In genomic region chr5:93115059-93115458, GRCm38 (mm10) we compare ENCODE assay signal across 21 mouse cellular contexts. TPM values are rescaled to one million over a fixed set of nuclear protein-coding genes. Genes with fewer than 3 reads are reported as not detected.
A peak's percentile ranks its signal among the peaks of the same experiment; 100 is the strongest.
DNase-seq lines count a peak whose midpoint lies in the region; ATAC-seq and TF ChIP-seq lines count a peak whose summit lies in the region.
"Had no signal": no experiment of that assay in that cellular context is flagged by ENCODE, and none has a peak within 500 bp of the region (broad histone marks: within the 10 kb centered on the region; RNA-seq: fewer than 3 reads in every experiment).

No protein-coding gene starts in this region.

- 0 out of 2 replicates have a peak overlapping the region, but pooled peaks have one; percentile 22 for H3K27ac ChIP-seq in heart, embryonic 15.5 days
- H3K27ac ChIP-seq in heart, embryonic 12.5 days (ENCODE audit: poor library complexity, severe bottlenecking) = no peak overlapping the region
- 0 out of 2 replicates have a peak overlapping the region, but pooled peaks have one; percentile 30 for H3K27ac ChIP-seq in embryonic facial prominence, embryonic 11.5 days (replicated peaks; ENCODE audit: low read depth, low read length)
- H3K27ac ChIP-seq in limb, embryonic 13.5 days = peak overlapping the region; percentile 72
- H3K27ac ChIP-seq in midbrain, postnatal 0 days (ENCODE audit: low read depth, low read length) = no peak overlapping the region

- no peak for TF ChIP-seq CTCF in midbrain, postnatal 0 days (IDR thresholded peaks at IDR 0.05)

- no peaks in the 10 kb centered on the region for H3K36me3 ChIP-seq in heart, embryonic 15.5 days
- peaks cover 8% of the 10 kb centered on the region for H3K36me3 ChIP-seq in heart, embryonic 12.5 days
- no peaks in the 10 kb centered on the region for H3K36me3 ChIP-seq in embryonic facial prominence, embryonic 11.5 days (replicated peaks; ENCODE audit: control insufficient read depth, insufficient read depth, low read depth, low read length)
- H3K36me3 ChIP-seq in limb, embryonic 13.5 days = peaks cover 31% of the 10 kb centered on the region
- 0 out of 2 replicates have a peak, but pooled peaks cover 3% of the 10 kb centered on the region for H3K36me3 ChIP-seq in midbrain, postnatal 0 days (ENCODE audit: insufficient read depth, low read length)

- ATAC-seq in heart, embryonic 15.5 days (replicated peaks; ENCODE audit: insufficient number of reproducible peaks, insufficient read depth, low FRiP score, low read depth) = no peak
- no peak for ATAC-seq in heart, embryonic 12.5 days (ENCODE audit: insufficient number of reproducible peaks, low FRiP score)
- no peak for ATAC-seq in embryonic facial prominence, embryonic 11.5 days (replicated peaks; ENCODE audit: insufficient number of reproducible peaks, low FRiP score, low TSS enrichment, low read depth)
- 0 out of 2 replicates have a peak, but pooled peaks have one; percentile 43 for ATAC-seq in limb, embryonic 13.5 days (ENCODE audit: low FRiP score, low read depth)
- ATAC-seq in midbrain, postnatal 0 days (ENCODE audit: low FRiP score) = no peak
- ATAC-seq: forebrain, postnatal 0 days; hindbrain, embryonic 16.5 days had no signal

- H3K4me1 ChIP-seq in heart, embryonic 15.5 days (replicated peaks) = peaks cover 20% of the 10 kb centered on the region
- H3K4me1 ChIP-seq in heart, embryonic 12.5 days (replicated peaks) = peaks cover 27% of the 10 kb centered on the region
- H3K4me1 ChIP-seq in embryonic facial prominence, embryonic 11.5 days (ENCODE audit: control insufficient read depth, insufficient read depth, low read length) = no peaks in the 10 kb centered on the region
- peaks cover 40% of the 10 kb centered on the region for H3K4me1 ChIP-seq in limb, embryonic 13.5 days
- no peaks in the 10 kb centered on the region; the same call in 1 of the 2 replicates for H3K4me1 ChIP-seq in midbrain, postnatal 0 days (ENCODE audit: insufficient read depth, low read length)

- peak; percentile 64 for DNase-seq in kidney, postnatal 10 days
- DNase-seq in kidney, adult 11 months = no peak
- no peak for DNase-seq in embryonic facial prominence, embryonic 11.5 days (ENCODE audit: low spot score)
- no peak for DNase-seq in yolk sac, embryonic 10.5 days (ENCODE audit: low spot score)
- DNase-seq in midbrain, postnatal 0 days (ENCODE audit: low spot score) = no peak
- DNase-seq: adrenal gland, adult 2 months; cerebellum, adult 11 months; embryo, embryonic 11 days; forebrain, postnatal 0 days; heart, postnatal 4 days; layer of hippocampus, postnatal 36 days; left cerebral cortex, postnatal 4 days; lung, postnatal 4 days; right cerebral cortex, postnatal 25 days; thymus, adult 18-20 months had no signal

- no peak overlapping the region for H3K4me3 ChIP-seq in heart, embryonic 15.5 days
- H3K4me3 ChIP-seq in heart, embryonic 12.5 days = no peak overlapping the region
- no peak overlapping the region for H3K4me3 ChIP-seq in embryonic facial prominence, embryonic 11.5 days (ENCODE audit: low read depth, low read length)
- H3K4me3 ChIP-seq in limb, embryonic 13.5 days = no peak overlapping the region
- no peak overlapping the region for H3K4me3 ChIP-seq in midbrain, postnatal 0 days (ENCODE audit: low read depth, low read length)

- H3K9me3 ChIP-seq in heart, embryonic 15.5 days (replicated peaks) = no peaks in the 10 kb centered on the region
- no peaks in the 10 kb centered on the region for H3K9me3 ChIP-seq in heart, embryonic 12.5 days (replicated peaks)
- no peaks in the 10 kb centered on the region for H3K9me3 ChIP-seq in embryonic facial prominence, embryonic 11.5 days (replicated peaks; ENCODE audit: control insufficient read depth, low read length)
- no peaks in the 10 kb centered on the region for H3K9me3 ChIP-seq in limb, embryonic 13.5 days
- no peaks in the 10 kb centered on the region for H3K9me3 ChIP-seq in midbrain, postnatal 0 days (ENCODE audit: low read length)

- WGBS in heart, embryonic 15.5 days = 80% methylated on average over 6 of the region's 6 CpGs
- WGBS in heart, embryonic 12.5 days = 87% methylated on average over 6 of the region's 6 CpGs
- 64% methylated on average over 6 of the region's 6 CpGs for WGBS in embryonic facial prominence, embryonic 11.5 days
- WGBS in limb, embryonic 13.5 days = 65% methylated on average over 6 of the region's 6 CpGs
- 88% methylated on average over 6 of the region's 6 CpGs for WGBS in midbrain, postnatal 0 days

- no peaks in the 10 kb centered on the region for H3K27me3 ChIP-seq in heart, embryonic 15.5 days
- no peaks in the 10 kb centered on the region for H3K27me3 ChIP-seq in heart, embryonic 12.5 days (replicated peaks)
- no peaks in the 10 kb centered on the region for H3K27me3 ChIP-seq in embryonic facial prominence, embryonic 11.5 days (ENCODE audit: control insufficient read depth, insufficient read depth, low read length)
- H3K27me3 ChIP-seq in limb, embryonic 13.5 days = no peaks in the 10 kb centered on the region
- H3K27me3 ChIP-seq in midbrain, postnatal 0 days (ENCODE audit: insufficient read depth, low read length) = no peaks in the 10 kb centered on the region
- H3K27me3 ChIP-seq: CH12.LX had no signal

- no peak overlapping the region for H3K9ac ChIP-seq in heart, embryonic 15.5 days
- no peak overlapping the region for H3K9ac ChIP-seq in heart, embryonic 12.5 days
- H3K9ac ChIP-seq in embryonic facial prominence, embryonic 11.5 days (replicated peaks; ENCODE audit: low read length) = no peak overlapping the region
- H3K9ac ChIP-seq in limb, embryonic 13.5 days = no peak overlapping the region
- no peak overlapping the region for H3K9ac ChIP-seq in midbrain, postnatal 0 days (replicated peaks; ENCODE audit: low read length, poor library complexity, severe bottlenecking)
- H3K9ac ChIP-seq: forebrain, postnatal 0 days had no signal

- no peak overlapping the region for H3K4me2 ChIP-seq in heart, embryonic 15.5 days
- no peak overlapping the region for H3K4me2 ChIP-seq in heart, embryonic 12.5 days
- no peak overlapping the region for H3K4me2 ChIP-seq in embryonic facial prominence, embryonic 11.5 days (ENCODE audit: low read depth, low read length)
- no peak overlapping the region for H3K4me2 ChIP-seq in limb, embryonic 13.5 days (replicated peaks)
- no peak overlapping the region for H3K4me2 ChIP-seq in midbrain, postnatal 0 days (ENCODE audit: low read depth, low read length, poor library complexity, severe bottlenecking)
- H3K4me2 ChIP-seq: midbrain, embryonic 11.5 days had no signal

RNA-seq across cellular contexts. Expression of gene Sept11, which starts 21.8 kb away (rescaled TPM):
- polyA plus RNA-seq in heart, embryonic 15.5 days (2015; fragmentation: Nextera tagmentation; extraction: Ambion mirVana) = 79.0 and 94.5 TPM in 2 replicates
- 115 and 123 TPM in 2 replicates for polyA plus RNA-seq in heart, embryonic 12.5 days (2016; fragmentation: Nextera tagmentation; extraction: Ambion mirVana)
- 236 and 261 TPM in 2 replicates for polyA plus RNA-seq in embryonic facial prominence, embryonic 11.5 days (2014; fragmentation: Nextera tagmentation; extraction: Ambion mirVana)
- polyA plus RNA-seq in limb, embryonic 13.5 days (2015; fragmentation: Nextera tagmentation; extraction: Ambion mirVana) = 212 and 226 TPM in 2 replicates
- total RNA-seq in midbrain, postnatal 0 days (2014; rRNA removed) = 95.9 and 100 TPM in 2 replicates
- 87.7 and 96.0 TPM in 2 replicates for polyA plus RNA-seq in midbrain, postnatal 0 days (2015; fragmentation: Nextera tagmentation; extraction: Ambion mirVana)

Comparison
In these comparisons a context has a peak if more than half of its experiments do, and no peak if none do; other contexts are left out.
1. H3K27ac ChIP-seq: peak in heart, embryonic 15.5 days (single experiment), embryonic facial prominence, embryonic 11.5 days (single experiment) and limb, embryonic 13.5 days (single experiment); none in heart, embryonic 12.5 days (single experiment) and midbrain, postnatal 0 days (single experiment).